Mouse (Mus musculus) small intestine, adult 10 weeks (tissue): Measurements from ENCODE around the gene Col17a1. TPM values are rescaled to one million over a fixed set of nuclear protein-coding genes. Genes with fewer than 3 reads are reported as not detected.

ENCODE experiments used
- polyA plus RNA-seq: library from polyadenylated mRNA; stranded (reverse); fragments of 350-450 nt; fragmentation: Illumina TruSeq; extraction: RNeasy Lipid Tissue Mini Kit (QIAGEN cat#74804); gene quantifications from one replicate; pipeline ENCODE4 v1.2.3, GENCODE M21; 2014; ENCODE audit warnings: low replicate concordance

Gene Col17a1
- polyA plus RNA-seq, result 0.07 TPM

GRCm38 (mm10) chr19:47691994-47692393 lies at the start of gene Col17a1:
TSS of gene Col17a1 (minus strand) at chr19:47692094.

GRCm38 (mm10) chr19:47731071-47731881 lies 39.4 kb upstream of the Col17a1 start, which contains the start of gene Sfr1:
TSS of gene Sfr1 (plus strand) at chr19:47731682.

Other genes starting within 250 kb of the Col17a1 start
- 3.2 TPM for gene Sh3pxd2a, start 227.7 kb downstream of the Col17a1 start, polyA plus RNA-seq
- 4.7 TPM for gene Stn1, start 154.6 kb downstream of the Col17a1 start, polyA plus RNA-seq
- gene Slk, start 112.4 kb downstream of the Col17a1 start, polyA plus RNA-seq, result 93.6 TPM
- gene Sfr1, start 39.6 kb upstream of the Col17a1 start, polyA plus RNA-seq, result 164 TPM
- gene Gsto1, start 162.9 kb upstream of the Col17a1 start, polyA plus RNA-seq, result 968 TPM
- not detected for gene Gsto2, start 173.4 kb upstream of the Col17a1 start, polyA plus RNA-seq
- 0.48 TPM for gene Cfap43, start 227.2 kb upstream of the Col17a1 start, polyA plus RNA-seq
- not detected for gene Itprip, start 227.2 kb upstream of the Col17a1 start, polyA plus RNA-seq
- gene Cfap58, start 245.6 kb upstream of the Col17a1 start, polyA plus RNA-seq, result not detected